In the genomic region with DNA sequence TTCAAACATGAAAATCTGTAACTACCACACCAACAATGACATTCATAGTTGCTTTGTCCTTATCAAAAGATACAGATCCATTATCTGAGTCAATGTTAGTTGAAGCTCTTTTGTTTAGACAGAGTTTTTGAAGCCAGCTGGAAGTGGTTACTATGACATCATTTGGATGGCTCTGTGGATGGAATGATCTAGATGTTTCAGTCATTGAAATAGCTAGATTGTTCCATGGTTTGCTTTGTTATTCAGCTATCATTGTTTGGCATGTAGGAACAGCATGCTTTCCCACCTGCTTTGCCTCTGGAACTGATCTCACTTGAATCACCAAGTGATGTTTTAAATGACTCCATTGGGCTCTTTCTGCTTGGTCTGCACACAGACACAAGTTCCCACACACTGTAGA, we compare ENCODE assay signal across 30 mouse cellular contexts.
DNase-seq lines count a peak whose midpoint lies in the region; ATAC-seq and TF ChIP-seq lines count a peak whose summit lies in the region.
"Had no signal": no experiment of that assay in that cellular context is flagged by ENCODE, and none has a peak within 500 bp of the region (broad histone marks: within the 10 kb centered on the region; RNA-seq: fewer than 3 reads in every experiment).

No protein-coding gene starts in this region.

- H3K36me3 ChIP-seq in limb, embryonic 14.5 days (ENCODE audit: control insufficient read depth, insufficient read depth, low read length) = no peaks in the 10 kb centered on the region
- H3K36me3 ChIP-seq in limb, embryonic 10.5 days = no peaks in the 10 kb centered on the region
- H3K36me3 ChIP-seq: forebrain, embryonic 12.5 days; G1E; liver, embryonic 12.5 days; neural tube, embryonic 15.5 days had no signal

- H3K4me3 ChIP-seq in limb, embryonic 14.5 days (replicated peaks; ENCODE audit: low read length) = no peak overlapping the region
- no peak overlapping the region for H3K4me3 ChIP-seq in limb, embryonic 10.5 days
- H3K4me3 ChIP-seq: erythroblast, embryonic 14.5 days; forebrain, embryonic 12.5 days; liver, embryonic 12.5 days; neural tube, embryonic 15.5 days had no signal

- H3K9ac ChIP-seq in limb, embryonic 14.5 days (ENCODE audit: low read depth, low read length, severe bottlenecking) = no peak overlapping the region
- H3K9ac ChIP-seq: forebrain, embryonic 12.5 days; forebrain, postnatal 0 days; liver, embryonic 12.5 days; liver, postnatal 0 days; neural tube, embryonic 15.5 days had no signal

- TF ChIP-seq POLR2A in limb, embryonic 14.5 days (IDR thresholded peaks at IDR 0.05; ENCODE audit: borderline replicate concordance, extremely low read depth, insufficient read depth, insufficient read length) = no peak

- H3K9me3 ChIP-seq in limb, embryonic 14.5 days (ENCODE audit: control insufficient read depth, low read length) = no peaks in the 10 kb centered on the region
- no peaks in the 10 kb centered on the region for H3K9me3 ChIP-seq in limb, embryonic 10.5 days (replicated peaks)
- H3K9me3 ChIP-seq: forebrain, embryonic 12.5 days; G1E; liver, embryonic 12.5 days; neural tube, embryonic 15.5 days had no signal

- no peak overlapping the region for H3K4me2 ChIP-seq in limb, embryonic 14.5 days (replicated peaks; ENCODE audit: low read depth, low read length, severe bottlenecking)
- H3K4me2 ChIP-seq: forebrain, embryonic 12.5 days; liver, embryonic 12.5 days; neural tube, embryonic 15.5 days had no signal

- ATAC-seq in limb, embryonic 14.5 days (ENCODE audit: low FRiP score, low read depth) = no peak
- ATAC-seq in megakaryocyte-erythroid progenitor cell, adult 5-6 weeks (replicated peaks; ENCODE audit: low FRiP score, low TSS enrichment, poor library complexity, severe bottlenecking) = no peak
- ATAC-seq: forebrain, postnatal 0 days; hindbrain, embryonic 16.5 days; liver, embryonic 12.5 days; liver, postnatal 0 days; Patski had no signal

- no peaks in the 10 kb centered on the region for H3K4me1 ChIP-seq in limb, embryonic 14.5 days (ENCODE audit: control insufficient read depth, insufficient read depth, low read length)
- H3K4me1 ChIP-seq in limb, embryonic 10.5 days = no peaks in the 10 kb centered on the region
- H3K4me1 ChIP-seq: forebrain, embryonic 12.5 days; neural tube, embryonic 15.5 days had no signal

- no peak overlapping the region for H3K27ac ChIP-seq in limb, embryonic 14.5 days (replicated peaks; ENCODE audit: low read depth, low read length)
- no peak overlapping the region for H3K27ac ChIP-seq in limb, embryonic 10.5 days
- H3K27ac ChIP-seq: forebrain, embryonic 12.5 days; liver, embryonic 12.5 days; macrophage; neural tube, embryonic 15.5 days; stomach, postnatal 0 days had no signal

- H3K27me3 ChIP-seq in limb, embryonic 14.5 days (ENCODE audit: control insufficient read depth, insufficient read depth, low read length) = no peaks in the 10 kb centered on the region
- H3K27me3 ChIP-seq in limb, embryonic 10.5 days (ENCODE audit: low read depth, poor library complexity, severe bottlenecking) = no peaks in the 10 kb centered on the region
- H3K27me3 ChIP-seq: forebrain, embryonic 12.5 days; liver, embryonic 12.5 days; neural tube, embryonic 15.5 days; Patski had no signal

- peak; percentile 34 for DNase-seq in gastrocnemius, adult 18-20 months (ENCODE audit: low spot score)
- DNase-seq in gastrocnemius, postnatal 10 days = no peak
- peak; percentile 11 for DNase-seq in limb, embryonic 14.5 days (ENCODE audit: low spot score)
- DNase-seq in limb, embryonic 10.5 days (ENCODE audit: low spot score) = no peak
- peak; percentile 4 for DNase-seq in retina, postnatal 1 day
- no peak for DNase-seq in retina, embryonic 14.5 days (ENCODE audit: low spot score)
- DNase-seq in testis, postnatal 14 days (ENCODE audit: low spot score) = no peak
- DNase-seq: adrenal gland, postnatal 25 days; cerebellum, adult 18-20 months; cerebellum, postnatal 10 days; forebrain, postnatal 0 days; gastrocnemius, postnatal 25 days; heart, postnatal 14 days; kidney, adult 2 months; kidney, postnatal 4 days; liver, postnatal 0 days; midbrain, embryonic 14.5 days; right cerebral cortex, adult 18-20 months; thymus, adult 2 months; thymus, postnatal 36 days had no signal

Comparison
In these comparisons a context has a peak if more than half of its experiments do, and no peak if none do; other contexts are left out.
1. DNase-seq: peak in gastrocnemius, adult 18-20 months (single experiment), limb, embryonic 14.5 days (single experiment) and retina, postnatal 1 day (single experiment); none in gastrocnemius, postnatal 10 days (single experiment), limb, embryonic 10.5 days (single experiment), retina, embryonic 14.5 days (single experiment) and testis, postnatal 14 days (single experiment).